Mouse (Mus musculus) hindbrain, embryonic 11.5 days (tissue): Measurements from ENCODE around the gene Cirbp. TPM values are rescaled to one million over a fixed set of nuclear protein-coding genes. Genes with fewer than 3 reads are reported as not detected.
A peak's percentile ranks its signal among the peaks of the same experiment; 100 is the strongest.

ENCODE experiments used
- ATAC-seq: fragments of 200-750 bp; cut with Nextera tagmentation; 2 replicates; pipeline ENCODE4 v1.8.0; 2017; ENCODE audit warnings: mild to moderate bottlenecking, moderate TSS enrichment, moderate library complexity; ENCODE audit not compliant: low FRiP score
- DNase-seq: peaks from one replicate; pipeline ENCODE4 v3.0.0-alpha.2; 2015; ENCODE audit warnings: low spot score
- H3K27ac ChIP-seq: fragments of 300-500 bp; sonication (generic); 2 replicates; pipeline ENCODE4 v1.5.1; 2014; ENCODE audit warnings: mild to moderate bottlenecking, low read depth, low read length
- H3K27me3 ChIP-seq: fragments of 300-500 bp; sonication (generic); 2 replicates; pipeline ENCODE4 v1.6.1; 2014; ENCODE audit warnings: mild to moderate bottlenecking, low read length, moderate library complexity, mixed read lengths; ENCODE audit not compliant: control insufficient read depth, insufficient read depth
- H3K36me3 ChIP-seq: fragments of 300-500 bp; sonication (generic); 2 replicates; pipeline ENCODE4 v1.6.1; 2014; ENCODE audit warnings: mild to moderate bottlenecking, low read length, moderate library complexity, mixed read lengths; ENCODE audit not compliant: control insufficient read depth, insufficient read depth
- H3K4me1 ChIP-seq: fragments of 300-500 bp; sonication (generic); replicated peaks from 2 replicates; pipeline ENCODE4 v1.6.1; 2014; ENCODE audit warnings: low read length, mixed read lengths; ENCODE audit not compliant: control insufficient read depth, insufficient read depth
- H3K4me2 ChIP-seq: fragments of 300-500 bp; sonication (generic); replicated peaks from 2 replicates; pipeline ENCODE4 v1.6.1; 2014; ENCODE audit warnings: mild to moderate bottlenecking, low read depth, low read length
- H3K4me3 ChIP-seq: fragments of 300-500 bp; sonication (generic); 2 replicates; pipeline ENCODE4 v1.5.1; 2014; ENCODE audit warnings: low read depth, low read length
- H3K9ac ChIP-seq: fragments of 300-500 bp; sonication (generic); 2 replicates; pipeline ENCODE4 v1.6.1; 2014; ENCODE audit warnings: low read depth, low read length
- H3K9me3 ChIP-seq: fragments of 300-500 bp; sonication (generic); 2 replicates; pipeline ENCODE4 v1.6.1; 2016; ENCODE audit warnings: low read length; ENCODE audit not compliant: control insufficient read depth
- WGBS: fragments of 180-500 bp; shearing (Covaris S2); extraction: QIAGEN DNeasy Blood & Tissue Kit; methylation state at CpG from one replicate; pipeline ENCODE4 v1.1.7; 2014; 5-methylcytosine and 5-hydroxymethylcytosine counted together
- polyA plus RNA-seq: library from polyadenylated mRNA; unstranded; fragments of >200 nt; fragmentation: Nextera tagmentation; extraction: Ambion mirVana; gene quantifications from 2 replicates; pipeline ENCODE4 v1.2.1, GENCODE M21; 2014

Cirbp gene
- polyA plus RNA-seq, 1 experiment from 2014 or later = 83.4 TPM

GRCm38 (mm10) chr10:80146568-80147011 lies 19.2 kb upstream of the Cirbp start:
- Histone ChIP-seq H3K4me2 (no peak overlapping the region), H3K27ac (peak overlapping the region; percentile 47; the same call in 1 of the 2 replicates), H3K4me1 (peaks cover 7% of the 10 kb centered on the region), H3K36me3 (peaks cover 3% of the 10 kb centered on the region; the same call in 1 of the 2 replicates), H3K9me3 (no peaks in the 10 kb centered on the region), H3K9ac (no peak overlapping the region), H3K4me3 (no peak overlapping the region), H3K27me3 (no peaks in the 10 kb centered on the region)
- 65% methylated on average over 4 of the region's 4 CpGs for WGBS
- DNase-seq (no peak), ATAC-seq (no peak)

- H3K27ac ChIP-seq = peak overlapping the region; percentile 100
- H3K9ac ChIP-seq = peak overlapping the region; percentile 99
- H3K9me3 ChIP-seq = no peaks in the 10 kb centered on the region
- H3K4me2 ChIP-seq = peak overlapping the region; percentile 74; the same call in 1 of the 2 replicates
- peak overlapping the region; percentile 12; the same call in 1 of the 2 replicates for H3K4me3 ChIP-seq
- peaks cover 7% of the 10 kb centered on the region; the same call in 1 of the 2 replicates for H3K36me3 ChIP-seq
- peaks cover 7% of the 10 kb centered on the region for H3K4me1 ChIP-seq
- H3K27me3 ChIP-seq = no peaks in the 10 kb centered on the region
- WGBS = 82% methylated on average over 5 of the region's 5 CpGs
- no peak for ATAC-seq
- DNase-seq = no peak
Measured at GRCm38 (mm10) chr10:80147146-80147718, 18.6 kb upstream of the Cirbp start.

GRCm38 (mm10) chr10:80147719-80148601 lies 17.8 kb upstream of the Cirbp start, which contains the start of gene Midn:
Midn (plus strand) TSS chr10:80148272.
- DNase-seq (peak; percentile 73), ATAC-seq (peak; percentile 38)
- Histone ChIP-seq H3K36me3 (peaks cover 9% of the 10 kb centered on the region; the same call in 1 of the 2 replicates), H3K27ac (peak within 1 kb of the TSS; percentile 100), H3K4me2 (peak within 1 kb of the TSS; percentile 74), H3K27me3 (no peaks in the 10 kb centered on the region), H3K4me3 (peak within 1 kb of the TSS; percentile 100), H3K9ac (peak within 1 kb of the TSS; percentile 99), H3K9me3 (no peaks in the 10 kb centered on the region), H3K4me1 (peaks cover 8% of the 10 kb centered on the region)
- 2% methylated on average over 32 of the region's 42 CpGs for WGBS

GRCm38 (mm10) chr10:80148610-80149290 lies 17.0 kb upstream of the Cirbp start:
- WGBS = 0% methylated on average over 55 of the region's 57 CpGs
- no peaks in the 10 kb centered on the region for H3K9me3 ChIP-seq
- no peaks in the 10 kb centered on the region for H3K27me3 ChIP-seq
- H3K27ac ChIP-seq = peak overlapping the region; percentile 100
- peak overlapping the region; percentile 74 for H3K4me2 ChIP-seq
- DNase-seq = peak; percentile 95
- H3K9ac ChIP-seq = peak overlapping the region; percentile 99
- peak; percentile 41 for ATAC-seq
- peaks cover 14% of the 10 kb centered on the region; the same call in 1 of the 2 replicates for H3K36me3 ChIP-seq
- H3K4me3 ChIP-seq = peak overlapping the region; percentile 100
- peaks cover 15% of the 10 kb centered on the region for H3K4me1 ChIP-seq

GRCm38 (mm10) chr10:80149291-80150225 lies 16.2 kb upstream of the Cirbp start:
- no peaks in the 10 kb centered on the region for H3K9me3 ChIP-seq
- H3K9ac ChIP-seq = peak overlapping the region; percentile 100
- peak overlapping the region; percentile 100 for H3K27ac ChIP-seq
- no peaks in the 10 kb centered on the region for H3K27me3 ChIP-seq
- peak; percentile 98 for DNase-seq
- ATAC-seq = peak; percentile 81
- peak overlapping the region; percentile 93 for H3K4me2 ChIP-seq
- peaks cover 21% of the 10 kb centered on the region for H3K4me1 ChIP-seq
- H3K4me3 ChIP-seq = peak overlapping the region; percentile 100
- peaks cover 22% of the 10 kb centered on the region for H3K36me3 ChIP-seq
- under 1% methylated on average over 84 of the region's 88 CpGs for WGBS

GRCm38 (mm10) chr10:80150226-80151210 lies 15.3 kb upstream of the Cirbp start:
- peak; percentile 91 for DNase-seq
- peak; percentile 8; the same call in 1 of the 2 replicates for ATAC-seq
- Histone ChIP-seq H3K4me3 (peak overlapping the region; percentile 100), H3K4me2 (peak overlapping the region; percentile 93), H3K27me3 (no peaks in the 10 kb centered on the region), H3K36me3 (peaks cover 32% of the 10 kb centered on the region), H3K9me3 (no peaks in the 10 kb centered on the region), H3K27ac (peak overlapping the region; percentile 100), H3K9ac (peak overlapping the region; percentile 100), H3K4me1 (peaks cover 29% of the 10 kb centered on the region)
- WGBS = under 1% methylated on average over 46 of the region's 71 CpGs
